Mouse (Mus musculus) limb, embryonic 12.5 days (tissue): ENCODE data around the gene Amh. TPM values are rescaled to one million over a fixed set of nuclear protein-coding genes. Genes with fewer than 3 reads are reported as not detected.
A peak's percentile ranks its signal among the peaks of the same experiment; 100 is the strongest.

ENCODE experiments used
- ATAC-seq: fragments of 200-750 bp; cut with Nextera tagmentation; 2 replicates; pipeline ENCODE4 v1.8.0; 2017; ENCODE audit warnings: low read depth, moderate TSS enrichment; ENCODE audit not compliant: insufficient number of reproducible peaks, insufficient read depth, low FRiP score, low TSS enrichment
- H3K27ac ChIP-seq: fragments of 300-500 bp; sonication (generic); 2 replicates; pipeline ENCODE4 v1.5.1; 2016; ENCODE audit warnings: mild to moderate bottlenecking, moderate library complexity
- H3K27me3 ChIP-seq: fragments of 300-500 bp; sonication (generic); 2 replicates; pipeline ENCODE4 v1.6.1; 2016; ENCODE audit warnings: mild to moderate bottlenecking, moderate library complexity
- H3K36me3 ChIP-seq: fragments of 300-500 bp; sonication (generic); 2 replicates; pipeline ENCODE4 v1.6.1; 2016; ENCODE audit warnings: mild to moderate bottlenecking, moderate library complexity
- H3K4me1 ChIP-seq: fragments of 300-500 bp; sonication (generic); replicated peaks from 2 replicates; pipeline ENCODE4 v1.6.1; 2016
- H3K4me2 ChIP-seq: fragments of 300-500 bp; sonication (generic); 2 replicates; pipeline ENCODE4 v1.6.1; 2016; ENCODE audit warnings: mild to moderate bottlenecking, moderate library complexity
- H3K4me3 ChIP-seq: fragments of 300-500 bp; sonication (generic); replicated peaks from 2 replicates; pipeline ENCODE4 v1.5.1; 2016; ENCODE audit warnings: mild to moderate bottlenecking
- H3K9ac ChIP-seq: fragments of 300-500 bp; sonication (generic); replicated peaks from 2 replicates; pipeline ENCODE4 v1.6.1; 2016; ENCODE audit warnings: mild to moderate bottlenecking, moderate library complexity
- H3K9me3 ChIP-seq: fragments of 300-500 bp; sonication (generic); 2 replicates; pipeline ENCODE4 v1.6.1; 2016; ENCODE audit warnings: mild to moderate bottlenecking, moderate library complexity
- WGBS: fragments of 180-500 bp; shearing (Covaris S2); methylation state at CpG from one replicate; pipeline ENCODE4 v1.1.7; 2016; 5-methylcytosine and 5-hydroxymethylcytosine counted together
- polyA plus RNA-seq: library from polyadenylated mRNA; unstranded; fragments of >200 nt; fragmentation: Nextera tagmentation; extraction: Ambion mirVana; gene quantifications from 2 replicates; pipeline ENCODE4 v1.2.1, GENCODE M21; 2016

Gene Amh
- polyA plus RNA-seq, 1 experiment from 2014 or later = not detected

- Histone ChIP-seq H3K4me3 (no peak overlapping the region), H3K9ac (no peak overlapping the region)
These were observed 38.8 kb upstream of the Amh start for GRCm38 (mm10) chr10:80766161-80766815.

GRCm38 (mm10) chr10:80768365-80768764 lies 36.7 kb upstream of the Amh start:
- no peak overlapping the region for H3K9ac ChIP-seq
- H3K27ac ChIP-seq = no peak overlapping the region
- H3K4me2 ChIP-seq = no peak overlapping the region
- no peak for ATAC-seq
- H3K4me1 ChIP-seq = no peaks in the 10 kb centered on the region; the same call in 1 of the 2 replicates
- peaks cover 95% of the 10 kb centered on the region for H3K36me3 ChIP-seq
- no peak overlapping the region for H3K4me3 ChIP-seq
- H3K27me3 ChIP-seq = no peaks in the 10 kb centered on the region
- WGBS = 89% methylated on average over 6 of the region's 6 CpGs
- H3K9me3 ChIP-seq = no peaks in the 10 kb centered on the region

More at GRCm38 (mm10) chr10:80766161-80766815, 38.8 kb upstream of the Amh start:
- no peak for ATAC-seq
- Histone ChIP-seq H3K27me3 (no peaks in the 10 kb centered on the region), H3K9me3 (no peaks in the 10 kb centered on the region), H3K4me1 (no peaks in the 10 kb centered on the region; the same call in 1 of the 2 replicates), H3K36me3 (peaks cover 74% of the 10 kb centered on the region), H3K4me2 (no peak overlapping the region), H3K27ac (no peak overlapping the region)
- 82% methylated on average over 10 of the region's 10 CpGs for WGBS

- H3K27ac ChIP-seq = no peak overlapping the region
- WGBS = 83% methylated on average over 5 of the region's 5 CpGs
These were observed 31.2 kb upstream of the Amh start for GRCm38 (mm10) chr10:80773816-80774215.

GRCm38 (mm10) chr10:80774549-80774948 lies 30.5 kb upstream of the Amh start:
- Histone ChIP-seq H3K27me3 (no peaks in the 10 kb centered on the region), H3K4me3 (no peak overlapping the region), H3K4me2 (no peak overlapping the region), H3K36me3 (peaks cover 99% of the 10 kb centered on the region), H3K4me1 (peaks cover 10% of the 10 kb centered on the region), H3K9me3 (no peaks in the 10 kb centered on the region), H3K9ac (0 out of 2 replicates have a peak overlapping the region, but pooled peaks have one; percentile 18), H3K27ac (0 out of 2 replicates have a peak overlapping the region, but pooled peaks have one; percentile 12)
- 0 out of 2 replicates have a peak, but pooled peaks have one; percentile 29 for ATAC-seq
- WGBS = 19% methylated on average over 2 of the region's 2 CpGs

More at GRCm38 (mm10) chr10:80773816-80774215, 31.2 kb upstream of the Amh start:
- Histone ChIP-seq H3K9ac (0 out of 2 replicates have a peak overlapping the region, but pooled peaks have one; percentile 18), H3K4me2 (no peak overlapping the region), H3K36me3 (peaks cover 99% of the 10 kb centered on the region), H3K9me3 (no peaks in the 10 kb centered on the region), H3K4me3 (no peak overlapping the region), H3K27me3 (no peaks in the 10 kb centered on the region), H3K4me1 (peaks cover 10% of the 10 kb centered on the region)
- no peak for ATAC-seq

- ATAC-seq = 0 out of 2 replicates have a peak, but pooled peaks have one; percentile 13
- Histone ChIP-seq H3K4me2 (no peak overlapping the region), H3K27me3 (no peaks in the 10 kb centered on the region), H3K4me1 (peaks cover 10% of the 10 kb centered on the region), H3K4me3 (no peak overlapping the region), H3K9ac (no peak overlapping the region), H3K9me3 (no peaks in the 10 kb centered on the region), H3K36me3 (peaks cover 99% of the 10 kb centered on the region), H3K27ac (no peak overlapping the region)
- 87% methylated on average over 4 of the region's 4 CpGs for WGBS
These were observed 30.1 kb upstream of the Amh start for GRCm38 (mm10) chr10:80774981-80775380.

GRCm38 (mm10) chr10:80775731-80776130 lies 29.3 kb upstream of the Amh start:
- H3K4me1 ChIP-seq = peaks cover 10% of the 10 kb centered on the region
- H3K4me3 ChIP-seq = no peak overlapping the region
- whole genome bisulfite sequencing = 85% methylated on average over 4 of the region's 4 CpGs
- no peak overlapping the region for H3K4me2 ChIP-seq
- H3K9ac ChIP-seq = no peak overlapping the region
- H3K9me3 ChIP-seq = no peaks in the 10 kb centered on the region
- no peaks in the 10 kb centered on the region for H3K27me3 ChIP-seq
- peaks cover 99% of the 10 kb centered on the region for H3K36me3 ChIP-seq
- no peak overlapping the region for H3K27ac ChIP-seq
- ATAC-seq = no peak

- Histone ChIP-seq H3K4me1 (peaks cover 10% of the 10 kb centered on the region), H3K9me3 (no peaks in the 10 kb centered on the region), H3K36me3 (peaks cover 99% of the 10 kb centered on the region), H3K4me3 (no peak overlapping the region), H3K27ac (no peak overlapping the region), H3K4me2 (no peak overlapping the region), H3K27me3 (no peaks in the 10 kb centered on the region), H3K9ac (no peak overlapping the region)
- no peak for ATAC-seq
- 82% methylated on average over 6 of the region's 6 CpGs for WGBS
These were observed 28.6 kb upstream of the Amh start for GRCm38 (mm10) chr10:80776358-80776869.

GRCm38 (mm10) chr10:80777123-80777522 lies 27.9 kb upstream of the Amh start:
- H3K27ac ChIP-seq = no peak overlapping the region
- WGBS = 94% methylated on average over 5 of the region's 5 CpGs
- no peak overlapping the region for H3K9ac ChIP-seq
- H3K27me3 ChIP-seq = no peaks in the 10 kb centered on the region
- H3K9me3 ChIP-seq = no peaks in the 10 kb centered on the region
- H3K4me3 ChIP-seq = no peak overlapping the region
- no peak for ATAC-seq
- peaks cover 10% of the 10 kb centered on the region for H3K4me1 ChIP-seq
- peaks cover 99% of the 10 kb centered on the region for H3K36me3 ChIP-seq
- H3K4me2 ChIP-seq = no peak overlapping the region

- Histone ChIP-seq H3K9ac (no peak overlapping the region), H3K4me3 (no peak overlapping the region), H3K4me2 (no peak overlapping the region), H3K9me3 (no peaks in the 10 kb centered on the region), H3K27me3 (no peaks in the 10 kb centered on the region), H3K27ac (no peak overlapping the region), H3K4me1 (peaks cover 2% of the 10 kb centered on the region; the same call in 1 of the 2 replicates), H3K36me3 (peaks cover 99% of the 10 kb centered on the region)
- no peak for ATAC-seq
These were observed 25.5 kb upstream of the Amh start for GRCm38 (mm10) chr10:80779565-80779964.

- no peak for ATAC-seq
- H3K9ac ChIP-seq = no peak overlapping the region
- no peaks in the 10 kb centered on the region for H3K4me1 ChIP-seq
- H3K4me3 ChIP-seq = no peak overlapping the region
- H3K9me3 ChIP-seq = no peaks in the 10 kb centered on the region
- peaks cover 100% of the 10 kb centered on the region for H3K36me3 ChIP-seq
- H3K27me3 ChIP-seq = no peaks in the 10 kb centered on the region
- WGBS = 100% methylated on average over 2 of the region's 2 CpGs
- no peak overlapping the region for H3K27ac ChIP-seq
- no peak overlapping the region for H3K4me2 ChIP-seq
These were observed 20.7 kb upstream of the Amh start for GRCm38 (mm10) chr10:80784302-80784701.

GRCm38 (mm10) chr10:80784871-80785270 lies 20.2 kb upstream of the Amh start:
- Histone ChIP-seq H3K9ac (no peak overlapping the region), H3K4me1 (no peaks in the 10 kb centered on the region), H3K36me3 (peaks cover 98% of the 10 kb centered on the region), H3K27ac (no peak overlapping the region), H3K9me3 (no peaks in the 10 kb centered on the region), H3K27me3 (no peaks in the 10 kb centered on the region), H3K4me2 (no peak overlapping the region), H3K4me3 (no peak overlapping the region)
- no peak for ATAC-seq
- 92% methylated on average over 12 of the region's 12 CpGs for WGBS
